Mouse (Mus musculus): Measurements from ENCODE around the gene Glud1. TPM values are rescaled to one million over a fixed set of nuclear protein-coding genes. Genes with fewer than 3 reads are reported as not detected.

Gene Glud1
- polyA plus RNA-seq (2014; fragmentation: Nextera tagmentation; extraction: Ambion mirVana): 64.4 and 67.3 TPM in 2 replicates

DNA sequence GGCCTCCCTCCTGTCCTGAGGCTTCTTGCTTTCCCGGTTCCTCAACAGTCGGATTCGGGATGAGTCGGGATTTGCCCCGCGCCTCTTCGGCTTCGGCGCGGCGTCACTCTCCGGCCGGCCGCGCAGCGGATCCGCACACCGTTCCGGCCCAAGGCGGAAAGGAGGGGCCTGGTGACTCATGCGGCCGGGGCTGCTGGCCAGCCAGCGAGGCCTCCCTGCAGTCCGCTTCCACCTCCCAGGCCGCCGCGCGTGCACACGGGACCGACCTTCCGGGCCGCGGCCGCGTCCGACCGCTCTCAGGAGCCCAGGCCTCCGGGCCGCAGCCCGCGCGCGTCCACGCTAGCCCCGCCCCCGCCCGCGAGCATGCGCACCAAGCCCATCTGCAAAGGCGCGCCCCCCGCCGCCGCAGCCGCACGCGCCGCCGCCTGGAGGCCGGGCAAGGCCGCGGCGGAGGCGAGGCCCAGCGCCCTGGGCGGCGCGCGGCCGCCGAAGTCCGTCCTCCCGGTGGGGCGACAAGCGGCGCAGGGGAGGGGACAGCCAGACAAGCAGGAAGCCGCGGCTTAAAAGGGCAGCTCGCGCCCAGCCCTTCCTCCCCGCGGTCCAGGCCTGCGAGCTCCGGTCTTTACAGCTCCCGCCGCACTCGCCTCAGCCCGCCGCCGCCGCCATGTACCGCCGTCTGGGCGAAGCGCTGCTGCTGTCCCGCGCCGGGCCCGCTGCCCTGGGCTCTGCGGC, at the start of gene Glud1, which contains the start of gene Shld2:
Gene Glud1 (plus strand): TSS at position 494 of the 732 bp plus-strand sequence.
Gene Shld2 (minus strand): TSS at position 260 of the 732 bp plus-strand sequence.
- H3K4me2 ChIP-seq: peak within 1 kb of the TSS; percentile 92
- H3K36me3 ChIP-seq (ENCODE audit: control insufficient read depth, insufficient read depth, low read length): no peaks in the 10 kb centered on the region
- peak within 1 kb of the TSS; percentile 96 for H3K9ac ChIP-seq (ENCODE audit: low read depth, low read length)
- peak within 1 kb of the TSS; percentile 98 for H3K27ac ChIP-seq (ENCODE audit: low read depth, low read length)
- H3K4me3 ChIP-seq (ENCODE audit: low read depth, low read length): peak within 1 kb of the TSS; percentile 72
- peak; percentile 97 for ATAC-seq (replicated peaks; ENCODE audit: insufficient number of reproducible peaks, low FRiP score, low TSS enrichment)
- H3K9me3 ChIP-seq (replicated peaks; ENCODE audit: control insufficient read depth, low read length): no peaks in the 10 kb centered on the region
- H3K4me1 ChIP-seq (ENCODE audit: control insufficient read depth, insufficient read depth, low read length): peaks cover 15% of the 10 kb centered on the region
- H3K27me3 ChIP-seq (ENCODE audit: control insufficient read depth, insufficient read depth, low read length): no peaks in the 10 kb centered on the region
- WGBS (ENCODE audit: insufficient replicate concordance): under 1% methylated on average over 77 of the region's 100 CpGs

DNA sequence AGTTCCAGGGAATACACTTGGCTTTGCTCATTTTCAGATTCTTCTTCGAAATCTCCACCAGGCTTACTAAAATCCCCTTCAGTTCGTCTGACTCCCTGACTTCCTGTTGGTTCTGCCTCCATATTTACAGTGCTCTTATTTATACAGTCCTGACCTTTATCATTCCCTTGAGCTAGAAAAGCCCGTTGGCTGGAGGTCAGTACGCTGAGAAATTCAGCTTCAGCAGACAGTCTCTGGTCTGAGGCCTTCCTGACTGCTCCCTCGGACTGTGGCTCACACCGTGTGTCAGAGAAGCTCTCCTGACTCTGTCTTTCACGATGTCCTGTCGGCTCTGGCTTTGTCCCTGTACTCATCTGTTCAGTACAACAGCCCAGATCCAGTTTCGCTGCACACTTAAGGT, 42.5 kb upstream of the Glud1 start:
- WGBS (ENCODE audit: insufficient replicate concordance): 69% methylated on average over 9 of the region's 9 CpGs
- ATAC-seq (replicated peaks; ENCODE audit: insufficient number of reproducible peaks, low FRiP score, low TSS enrichment): no peak
- H3K9me3 ChIP-seq (replicated peaks; ENCODE audit: control insufficient read depth, low read length): no peaks in the 10 kb centered on the region
- no peaks in the 10 kb centered on the region for H3K4me1 ChIP-seq (ENCODE audit: control insufficient read depth, insufficient read depth, low read length)
- no peaks in the 10 kb centered on the region for H3K36me3 ChIP-seq (ENCODE audit: control insufficient read depth, insufficient read depth, low read length)
- no peak overlapping the region for H3K9ac ChIP-seq (ENCODE audit: low read depth, low read length)
- no peak overlapping the region for H3K4me3 ChIP-seq (ENCODE audit: low read depth, low read length)
- no peaks in the 10 kb centered on the region for H3K27me3 ChIP-seq (ENCODE audit: control insufficient read depth, insufficient read depth, low read length)
- H3K27ac ChIP-seq (ENCODE audit: low read depth, low read length): no peak overlapping the region
- no peak overlapping the region for H3K4me2 ChIP-seq

DNA sequence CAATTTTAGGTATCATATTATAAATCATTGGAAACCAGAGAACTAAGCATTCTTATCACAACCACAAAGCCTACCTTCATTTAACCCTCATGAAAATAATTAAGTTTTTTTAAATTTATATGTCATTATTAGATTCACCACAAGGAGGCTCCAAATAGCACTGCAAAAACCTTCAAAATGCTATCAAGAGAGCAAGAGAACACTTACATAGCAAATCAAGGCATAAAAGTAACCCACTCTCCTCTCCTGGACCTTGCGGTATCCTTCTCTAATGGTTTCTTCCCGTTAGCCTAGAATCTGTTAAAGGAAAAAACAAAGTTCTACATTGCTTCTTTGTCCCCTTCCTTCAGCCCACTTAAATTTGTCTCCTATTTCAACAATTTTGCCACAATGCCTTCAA, 37.2 kb upstream of the Glud1 start:
- no peak overlapping the region for H3K4me3 ChIP-seq (ENCODE audit: low read depth, low read length)
- H3K9me3 ChIP-seq (replicated peaks; ENCODE audit: control insufficient read depth, low read length): no peaks in the 10 kb centered on the region
- no peak for ATAC-seq (replicated peaks; ENCODE audit: insufficient number of reproducible peaks, low FRiP score, low TSS enrichment)
- no peak overlapping the region for H3K4me2 ChIP-seq
- H3K27me3 ChIP-seq (ENCODE audit: control insufficient read depth, insufficient read depth, low read length): no peaks in the 10 kb centered on the region
- no peak overlapping the region for H3K27ac ChIP-seq (ENCODE audit: low read depth, low read length)
- H3K9ac ChIP-seq (ENCODE audit: low read depth, low read length): no peak overlapping the region
- H3K4me1 ChIP-seq (ENCODE audit: control insufficient read depth, insufficient read depth, low read length): no peaks in the 10 kb centered on the region
- H3K36me3 ChIP-seq (ENCODE audit: control insufficient read depth, insufficient read depth, low read length): no peaks in the 10 kb centered on the region
- WGBS (ENCODE audit: insufficient replicate concordance): 59% methylated on average over 2 of the region's 2 CpGs

DNA sequence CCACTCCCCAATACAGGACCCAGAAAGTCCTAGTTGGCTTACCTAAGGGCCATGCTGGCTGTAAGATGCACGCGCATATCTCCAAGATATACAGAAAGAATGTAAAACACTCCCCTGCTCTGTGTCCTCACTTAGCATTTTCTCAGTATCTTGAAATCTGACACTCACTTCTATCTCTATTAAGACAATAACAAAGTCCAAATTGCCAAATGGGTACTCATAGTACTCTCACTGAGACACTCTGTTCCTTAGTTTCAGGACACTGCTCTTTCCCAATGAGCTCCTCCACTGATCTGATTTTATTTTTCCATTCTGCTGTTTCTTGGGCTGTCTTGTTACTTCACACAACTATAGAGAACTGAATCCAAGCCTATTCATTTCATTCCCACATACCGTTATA, 36.4 kb upstream of the Glud1 start:
- Histone ChIP-seq H3K27me3 (ENCODE audit: control insufficient read depth, insufficient read depth, low read length) (no peaks in the 10 kb centered on the region), H3K9ac (ENCODE audit: low read depth, low read length) (no peak overlapping the region), H3K4me2 (no peak overlapping the region), H3K27ac (ENCODE audit: low read depth, low read length) (no peak overlapping the region), H3K4me1 (ENCODE audit: control insufficient read depth, insufficient read depth, low read length) (no peaks in the 10 kb centered on the region), H3K4me3 (ENCODE audit: low read depth, low read length) (no peak overlapping the region), H3K9me3 (replicated peaks; ENCODE audit: control insufficient read depth, low read length) (no peaks in the 10 kb centered on the region), H3K36me3 (ENCODE audit: control insufficient read depth, insufficient read depth, low read length) (no peaks in the 10 kb centered on the region)
- 83% methylated on average over 3 of the region's 3 CpGs for WGBS (ENCODE audit: insufficient replicate concordance)
- no peak for ATAC-seq (replicated peaks; ENCODE audit: insufficient number of reproducible peaks, low FRiP score, low TSS enrichment)

DNA sequence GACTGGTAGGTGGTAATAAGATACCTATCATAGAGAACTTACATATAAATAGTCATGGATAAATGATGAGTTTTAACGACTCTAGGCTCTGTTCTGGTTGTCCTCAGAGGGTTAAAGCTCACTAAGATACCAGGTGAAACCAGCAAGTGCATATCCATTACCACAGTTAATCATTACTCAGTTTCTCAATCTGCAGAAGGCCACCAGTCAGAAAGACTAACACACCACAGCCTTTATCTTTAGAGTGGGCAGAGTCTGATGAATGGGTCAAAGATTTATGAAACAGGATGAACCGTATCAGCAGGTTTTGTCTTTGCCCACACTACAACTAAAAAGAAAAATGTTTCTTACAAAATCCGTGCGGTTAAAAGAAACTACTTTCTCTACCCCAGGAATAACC, 35.3 kb upstream of the Glud1 start:
- Histone ChIP-seq H3K9me3 (replicated peaks; ENCODE audit: control insufficient read depth, low read length) (no peaks in the 10 kb centered on the region), H3K9ac (ENCODE audit: low read depth, low read length) (no peak overlapping the region), H3K27me3 (ENCODE audit: control insufficient read depth, insufficient read depth, low read length) (no peaks in the 10 kb centered on the region), H3K4me3 (ENCODE audit: low read depth, low read length) (no peak overlapping the region), H3K36me3 (ENCODE audit: control insufficient read depth, insufficient read depth, low read length) (no peaks in the 10 kb centered on the region), H3K27ac (ENCODE audit: low read depth, low read length) (no peak overlapping the region), H3K4me2 (no peak overlapping the region), H3K4me1 (ENCODE audit: control insufficient read depth, insufficient read depth, low read length) (no peaks in the 10 kb centered on the region)
- WGBS (ENCODE audit: insufficient replicate concordance): 80% methylated on average over 4 of the region's 4 CpGs
- ATAC-seq (replicated peaks; ENCODE audit: insufficient number of reproducible peaks, low FRiP score, low TSS enrichment): no peak

DNA sequence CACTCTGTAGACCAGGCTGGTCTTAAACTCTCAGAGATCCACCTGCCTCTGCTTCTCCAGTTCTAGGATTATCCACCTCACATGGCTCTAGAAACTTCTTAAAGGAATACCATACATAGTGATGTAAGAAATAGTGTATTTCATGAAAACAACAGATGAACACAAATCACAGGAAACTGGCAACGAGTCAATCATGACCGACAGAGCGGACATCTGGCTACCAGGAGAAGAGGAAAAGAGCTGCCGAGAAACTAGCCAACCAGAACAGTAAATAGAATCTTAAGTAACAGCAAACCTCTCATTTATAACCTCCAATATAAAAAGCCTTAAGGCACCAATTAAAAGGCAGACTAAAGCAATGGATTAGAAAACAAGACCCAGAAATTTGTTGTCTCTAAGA, 30.8 kb upstream of the Glud1 start:
- WGBS (ENCODE audit: insufficient replicate concordance): 78% methylated on average over 4 of the region's 4 CpGs
- ATAC-seq (replicated peaks; ENCODE audit: insufficient number of reproducible peaks, low FRiP score, low TSS enrichment): no peak
- no peaks in the 10 kb centered on the region for H3K36me3 ChIP-seq (ENCODE audit: control insufficient read depth, insufficient read depth, low read length)

DNA sequence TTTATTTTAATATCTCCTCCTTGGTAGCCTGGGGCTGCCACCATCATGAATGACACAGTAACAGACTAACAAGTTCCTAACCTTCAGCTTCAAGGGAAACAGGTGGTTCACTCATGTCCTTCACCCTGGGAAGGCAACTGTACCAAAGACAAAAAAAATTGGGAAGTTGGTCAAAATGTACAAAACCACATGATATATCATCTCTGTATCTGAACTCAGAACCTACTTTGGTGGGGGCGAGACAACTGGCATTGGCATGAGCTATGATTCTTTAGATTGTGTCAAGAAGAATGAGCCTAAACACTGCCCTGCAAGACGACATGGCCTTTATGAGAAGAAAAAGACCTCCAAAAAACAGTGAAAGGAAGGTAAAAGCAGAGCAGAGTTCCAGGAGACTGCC, 29.7 kb upstream of the Glud1 start:
- no peaks in the 10 kb centered on the region for H3K4me1 ChIP-seq (ENCODE audit: control insufficient read depth, insufficient read depth, low read length)
- no peak overlapping the region for H3K9ac ChIP-seq (ENCODE audit: low read depth, low read length)
- H3K4me3 ChIP-seq (ENCODE audit: low read depth, low read length): no peak overlapping the region
- H3K4me2 ChIP-seq: no peak overlapping the region
- no peak overlapping the region for H3K27ac ChIP-seq (ENCODE audit: low read depth, low read length)
- no peak for ATAC-seq (replicated peaks; ENCODE audit: insufficient number of reproducible peaks, low FRiP score, low TSS enrichment)
- H3K27me3 ChIP-seq (ENCODE audit: control insufficient read depth, insufficient read depth, low read length): no peaks in the 10 kb centered on the region
- no peaks in the 10 kb centered on the region for H3K36me3 ChIP-seq (ENCODE audit: control insufficient read depth, insufficient read depth, low read length)
- no peaks in the 10 kb centered on the region for H3K9me3 ChIP-seq (replicated peaks; ENCODE audit: control insufficient read depth, low read length)
- 81% methylated on average over 2 of the region's 2 CpGs for WGBS (ENCODE audit: insufficient replicate concordance)

More for the DNA sequence above, 30.8 kb upstream of the Glud1 start:
- Histone ChIP-seq H3K4me2 (no peak overlapping the region), H3K9ac (ENCODE audit: low read depth, low read length) (no peak overlapping the region), H3K9me3 (replicated peaks; ENCODE audit: control insufficient read depth, low read length) (no peaks in the 10 kb centered on the region), H3K27ac (ENCODE audit: low read depth, low read length) (no peak overlapping the region), H3K4me1 (ENCODE audit: control insufficient read depth, insufficient read depth, low read length) (no peaks in the 10 kb centered on the region), H3K27me3 (ENCODE audit: control insufficient read depth, insufficient read depth, low read length) (no peaks in the 10 kb centered on the region), H3K4me3 (ENCODE audit: low read depth, low read length) (no peak overlapping the region)

DNA sequence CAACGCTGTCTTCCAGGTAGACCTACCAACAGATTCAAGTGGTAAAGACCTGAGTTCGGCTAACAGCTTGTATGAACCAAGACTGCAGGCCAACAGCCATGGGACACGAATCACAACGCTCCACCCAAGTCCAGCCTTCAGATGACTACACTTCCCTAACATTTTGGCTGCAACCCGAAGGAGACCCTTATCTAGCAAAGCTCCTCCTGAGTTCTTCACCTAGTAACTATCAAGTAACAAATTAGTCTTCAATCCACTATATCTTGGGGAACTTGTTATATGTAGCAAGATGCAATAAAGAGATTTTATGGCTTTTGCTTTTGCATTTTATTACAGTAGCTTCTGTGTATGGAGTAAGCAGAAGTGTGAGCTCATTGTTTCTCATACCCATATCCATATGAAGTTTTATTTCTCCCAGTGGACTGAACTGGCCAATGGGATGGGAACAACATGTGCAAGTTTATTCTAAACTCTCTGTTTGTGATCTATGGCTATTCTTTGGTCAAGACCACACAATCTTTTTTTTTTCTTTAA, 28.7 kb upstream of the Glud1 start:
- no peaks in the 10 kb centered on the region for H3K36me3 ChIP-seq (ENCODE audit: control insufficient read depth, insufficient read depth, low read length)
- no peaks in the 10 kb centered on the region for H3K4me1 ChIP-seq (ENCODE audit: control insufficient read depth, insufficient read depth, low read length)
- H3K4me3 ChIP-seq (ENCODE audit: low read depth, low read length): no peak overlapping the region
- no peaks in the 10 kb centered on the region for H3K27me3 ChIP-seq (ENCODE audit: control insufficient read depth, insufficient read depth, low read length)
- no peak overlapping the region for H3K4me2 ChIP-seq
- H3K9me3 ChIP-seq (replicated peaks; ENCODE audit: control insufficient read depth, low read length): no peaks in the 10 kb centered on the region
- no peak for ATAC-seq (replicated peaks; ENCODE audit: insufficient number of reproducible peaks, low FRiP score, low TSS enrichment)
- no peak overlapping the region for H3K27ac ChIP-seq (ENCODE audit: low read depth, low read length)
- 84% methylated on average over 5 of the region's 5 CpGs for WGBS (ENCODE audit: insufficient replicate concordance)
- H3K9ac ChIP-seq (ENCODE audit: low read depth, low read length): no peak overlapping the region

DNA sequence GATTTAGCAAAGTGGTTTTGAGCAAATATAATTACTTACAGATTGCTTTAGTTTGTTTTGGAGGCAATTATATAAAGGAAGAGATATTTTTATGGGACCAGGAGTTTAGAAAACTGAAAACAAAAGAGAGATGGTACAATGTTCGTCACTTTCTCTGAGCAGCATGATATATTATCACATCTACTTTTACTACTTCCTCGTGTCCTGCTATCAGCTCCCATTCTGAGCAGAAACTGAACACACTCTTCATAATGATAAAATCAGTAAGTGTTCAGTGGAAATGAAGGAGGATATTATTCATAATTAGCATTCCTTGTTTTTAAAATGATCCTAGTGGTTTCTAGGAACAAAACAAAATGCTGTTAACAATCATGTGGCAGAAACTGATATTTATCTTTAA, 22.1 kb upstream of the Glud1 start:
- Histone ChIP-seq H3K9me3 (replicated peaks; ENCODE audit: control insufficient read depth, low read length) (no peaks in the 10 kb centered on the region), H3K36me3 (ENCODE audit: control insufficient read depth, insufficient read depth, low read length) (no peaks in the 10 kb centered on the region), H3K4me2 (no peak overlapping the region), H3K4me1 (ENCODE audit: control insufficient read depth, insufficient read depth, low read length) (no peaks in the 10 kb centered on the region), H3K27me3 (ENCODE audit: control insufficient read depth, insufficient read depth, low read length) (no peaks in the 10 kb centered on the region), H3K4me3 (ENCODE audit: low read depth, low read length) (no peak overlapping the region), H3K27ac (ENCODE audit: low read depth, low read length) (no peak overlapping the region), H3K9ac (ENCODE audit: low read depth, low read length) (no peak overlapping the region)
- ATAC-seq (replicated peaks; ENCODE audit: insufficient number of reproducible peaks, low FRiP score, low TSS enrichment): no peak
- WGBS (ENCODE audit: insufficient replicate concordance): 62% methylated on average over 2 of the region's 2 CpGs

Measured in heart, embryonic 11.5 days (tissue).